Mouse (Mus musculus): ENCODE measurements around the gene Adamts7.
A peak's percentile ranks its signal among the peaks of the same experiment; 100 is the strongest.

The Adamts7 gene

GRCm38 (mm10) chr9:90179409-90179808, 16.5 kb downstream of the Adamts7 start:
- no peak for TF ChIP-seq GATA4 (IDR thresholded peaks at IDR 0.05; ENCODE audit: insufficient replicate concordance, low read length)

DNA sequence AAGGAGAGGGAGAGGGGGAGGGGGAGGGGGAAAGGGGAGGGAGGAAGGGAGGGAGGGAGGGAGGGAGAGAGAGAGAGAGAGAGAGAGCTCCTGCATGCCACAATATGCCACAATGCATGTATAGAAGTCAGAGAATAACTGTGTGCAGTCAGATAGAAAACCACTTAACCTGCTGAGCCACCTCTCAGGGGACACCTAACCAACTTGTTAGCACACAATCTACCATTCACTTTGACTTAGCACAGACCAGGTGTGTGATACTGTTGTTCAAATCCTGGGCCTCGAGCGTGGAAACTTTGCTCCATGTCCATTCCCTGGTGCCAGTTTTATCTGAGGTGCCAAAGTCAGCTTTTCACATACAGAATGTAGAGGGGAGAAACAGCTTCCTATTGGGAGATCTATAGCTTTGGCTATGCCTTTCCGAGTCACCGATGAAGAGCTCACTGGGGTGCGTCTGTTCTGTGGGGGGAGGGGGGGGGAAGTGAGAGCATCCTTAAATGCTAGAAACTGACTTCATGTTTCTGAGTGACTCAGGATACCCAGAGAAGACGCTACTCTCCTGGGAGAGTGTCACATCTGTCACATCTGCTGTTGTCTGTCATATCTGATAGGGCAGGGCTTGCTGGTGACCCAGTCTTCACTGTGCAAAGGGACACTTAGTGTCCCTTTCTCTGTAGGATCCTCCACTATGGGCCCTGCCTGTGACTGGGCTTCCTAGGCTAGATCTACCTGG, 19.0 kb downstream of the Adamts7 start:
- no peak for TF ChIP-seq GATA4 (IDR thresholded peaks at IDR 0.05; ENCODE audit: insufficient replicate concordance, low read length)

DNA sequence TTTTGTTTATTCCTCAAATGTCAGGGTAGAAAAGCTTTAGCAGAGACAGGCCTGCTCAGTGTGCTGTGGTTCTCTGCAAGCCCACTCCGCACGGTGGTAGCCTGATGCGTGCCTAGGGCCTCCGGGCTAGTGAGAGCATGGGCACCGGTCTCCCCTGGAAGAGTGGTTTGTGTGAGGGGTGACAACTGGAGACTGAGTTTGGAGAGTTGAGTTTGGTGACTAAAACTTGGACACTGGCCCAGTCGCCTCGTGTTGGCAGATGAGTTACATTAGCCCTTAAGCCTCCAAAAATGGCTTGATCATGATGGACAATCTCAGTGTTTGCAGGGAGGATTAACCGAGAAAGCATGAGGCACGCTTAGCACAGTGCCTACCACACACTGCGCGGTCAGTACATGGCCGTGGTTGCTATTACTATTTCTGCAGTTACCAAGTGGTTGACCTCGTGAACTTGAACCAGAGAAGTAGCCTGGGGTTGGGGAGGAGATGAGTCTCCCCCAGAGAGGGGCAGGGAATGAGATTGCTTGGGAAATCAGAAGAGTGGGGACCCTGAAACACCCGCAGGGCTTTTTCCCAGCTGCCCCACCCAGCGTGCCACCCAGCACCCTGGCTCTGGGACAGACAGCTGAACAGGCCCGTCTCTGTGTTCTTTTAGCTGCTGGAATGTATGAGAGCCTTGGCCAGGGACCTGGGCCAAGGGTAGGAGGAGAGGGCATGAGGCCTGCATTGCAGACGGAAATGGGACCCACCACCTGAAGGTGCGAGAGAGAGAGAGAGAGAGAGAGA, 20.0 kb downstream of the Adamts7 start:
- no peak for TF ChIP-seq GATA4 (IDR thresholded peaks at IDR 0.05; ENCODE audit: insufficient replicate concordance, low read length)

DNA sequence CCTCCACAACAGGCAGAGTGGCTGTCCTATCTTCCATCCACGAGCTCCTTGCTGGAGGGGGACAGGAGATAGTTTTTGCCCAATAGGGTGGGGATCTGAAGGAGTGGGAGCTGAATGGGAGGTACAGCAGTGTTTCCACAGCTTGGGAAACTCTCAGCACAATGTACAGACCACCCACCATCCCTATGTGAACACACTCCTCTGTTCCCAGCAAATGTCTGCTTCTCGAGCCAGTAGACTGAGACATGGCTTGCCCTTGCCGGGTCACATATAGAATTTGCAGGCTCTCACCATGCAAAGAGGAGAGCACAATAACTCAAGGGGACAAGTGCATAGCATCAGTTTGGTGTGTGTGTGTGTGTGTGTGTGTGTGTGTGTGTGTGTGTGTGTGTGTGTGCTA, 20.7 kb downstream of the Adamts7 start:
- no peak for TF ChIP-seq GATA4 (IDR thresholded peaks at IDR 0.05; ENCODE audit: insufficient replicate concordance, low read length)

DNA sequence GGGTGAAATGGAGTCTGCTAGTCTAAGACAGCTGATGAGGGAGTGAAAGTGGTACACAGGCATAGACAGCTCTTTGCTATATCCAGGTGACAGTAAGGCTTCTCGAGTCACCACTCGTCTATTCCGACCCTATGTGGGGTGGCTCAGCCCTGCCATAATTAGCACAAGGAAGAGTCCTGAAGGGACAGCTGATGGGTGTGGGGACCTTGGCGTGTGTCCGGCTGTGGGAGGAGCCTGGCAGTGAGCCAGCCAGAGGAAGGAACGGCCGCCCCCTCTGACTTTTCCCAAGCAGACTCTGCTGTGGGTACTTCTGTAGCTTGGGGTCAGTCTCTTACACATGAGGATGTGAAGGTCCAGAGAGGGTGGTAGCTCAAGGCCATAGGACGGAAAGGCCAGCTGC, 21.2 kb downstream of the Adamts7 start:
- no peak for TF ChIP-seq GATA4 (IDR thresholded peaks at IDR 0.05; ENCODE audit: insufficient replicate concordance, low read length)

DNA sequence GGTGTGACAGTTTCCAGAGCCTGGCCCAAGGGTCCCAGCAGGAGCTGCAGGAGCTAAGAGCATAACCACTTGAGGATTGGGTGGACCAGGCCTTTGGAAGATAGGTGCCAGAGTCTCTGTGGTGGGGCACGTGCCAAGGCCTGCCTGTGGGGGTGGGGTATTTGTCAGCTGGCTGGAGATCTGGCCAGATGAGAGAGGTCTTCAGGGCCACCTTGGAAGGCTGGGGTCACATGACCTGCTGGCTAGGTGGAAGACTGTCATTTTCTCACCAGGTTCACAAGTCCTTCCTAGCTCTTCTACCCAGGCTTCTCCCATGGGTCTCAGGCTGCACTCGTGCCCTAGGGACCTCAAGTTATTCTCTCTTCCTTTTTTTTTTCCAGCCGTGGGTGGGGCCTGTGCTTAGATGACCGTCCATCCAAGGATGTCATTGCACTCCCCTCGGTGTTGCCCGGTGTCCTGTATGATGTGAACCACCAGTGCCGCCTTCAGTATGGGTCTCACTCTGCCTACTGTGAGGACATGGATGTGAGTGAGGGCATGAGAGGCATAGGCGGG, 22.6 kb downstream of the Adamts7 start:
- no peak for TF ChIP-seq GATA4 (IDR thresholded peaks at IDR 0.05; ENCODE audit: insufficient replicate concordance, low read length)

DNA sequence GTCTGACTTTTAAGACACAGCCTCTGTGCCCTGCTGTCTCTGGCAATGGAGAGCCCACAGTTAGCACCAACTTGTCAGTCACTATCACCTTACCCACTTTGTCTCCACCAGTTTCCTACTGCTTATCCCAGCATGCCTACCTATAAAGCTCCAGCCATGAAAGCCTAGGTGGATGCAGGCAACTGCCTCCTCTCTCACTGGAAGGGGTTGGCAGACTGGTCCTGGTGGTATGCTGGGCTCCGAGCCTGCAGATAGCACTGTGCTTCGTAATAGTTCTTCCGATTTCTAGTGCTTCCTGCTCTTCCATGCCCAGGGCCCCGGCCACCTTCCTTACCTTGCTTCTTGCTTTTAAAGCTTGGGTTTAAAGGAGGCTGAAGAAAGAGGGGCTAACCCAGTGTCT, 26.0 kb downstream of the Adamts7 start:
- no peak for TF ChIP-seq GATA4 (IDR thresholded peaks at IDR 0.05; ENCODE audit: insufficient replicate concordance, low read length)

DNA sequence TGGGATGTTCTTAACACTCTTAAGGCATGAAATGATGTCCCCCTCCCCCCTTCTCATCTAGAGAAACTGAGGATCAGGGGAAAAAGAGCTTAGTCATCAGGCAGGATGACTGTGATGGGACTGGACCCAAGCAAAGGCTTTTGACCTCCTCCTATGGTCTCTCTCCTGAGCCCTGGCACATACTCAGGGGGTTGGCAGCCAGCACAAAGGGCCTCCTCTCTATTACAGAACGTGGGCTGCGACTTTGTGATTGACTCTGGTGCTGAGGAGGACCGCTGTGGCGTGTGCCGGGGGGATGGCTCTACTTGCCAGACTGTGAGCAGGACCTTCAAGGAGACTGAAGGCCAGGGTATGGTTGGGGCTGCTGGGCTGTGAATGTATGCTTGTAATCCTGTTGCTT, 26.5 kb downstream of the Adamts7 start:
- TF ChIP-seq GATA4 (IDR thresholded peaks at IDR 0.05; ENCODE audit: insufficient replicate concordance, low read length) = no peak

DNA sequence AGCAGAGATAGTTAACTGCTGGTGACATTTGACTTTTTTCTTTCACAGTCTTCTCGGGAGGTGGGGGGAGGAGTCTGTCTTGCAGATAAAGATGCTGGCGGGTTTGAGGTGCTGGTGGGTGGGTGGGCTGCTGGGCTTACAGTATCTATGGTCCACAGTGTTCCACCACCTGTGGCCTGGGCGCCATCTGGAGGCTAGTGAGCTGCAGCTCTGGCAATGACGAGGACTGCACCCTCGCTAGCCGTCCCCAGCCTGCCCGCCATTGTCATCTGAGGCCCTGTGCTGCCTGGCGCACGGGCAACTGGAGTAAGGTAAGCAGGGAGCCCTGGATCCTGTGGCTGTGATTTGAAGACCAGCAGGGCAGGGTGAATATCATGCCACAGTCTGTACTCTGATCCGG, 32.1 kb downstream of the Adamts7 start:
- no peak for TF ChIP-seq GATA4 (IDR thresholded peaks at IDR 0.05; ENCODE audit: insufficient replicate concordance, low read length)

DNA sequence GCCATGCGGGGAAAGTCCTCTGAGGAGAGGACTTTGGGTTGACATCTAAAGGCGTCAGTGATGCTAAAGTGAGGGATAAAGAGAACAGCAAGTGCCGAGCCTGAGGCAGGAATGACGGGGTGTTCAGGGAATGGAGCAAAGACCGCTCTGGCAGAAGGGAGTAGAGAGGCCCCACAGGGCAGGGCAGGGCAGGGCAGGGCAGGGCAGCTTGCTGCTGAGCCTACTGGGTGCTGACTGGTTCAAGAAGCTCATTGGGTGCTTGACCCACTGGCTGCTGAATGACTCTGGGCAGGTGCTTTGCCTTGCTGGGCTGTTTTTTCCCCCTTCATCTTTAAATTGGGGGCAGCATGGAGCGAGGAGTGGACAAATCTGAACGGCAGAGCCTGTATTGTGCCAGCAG, 33.4 kb downstream of the Adamts7 start:
- no peak for TF ChIP-seq GATA4 (IDR thresholded peaks at IDR 0.05; ENCODE audit: insufficient replicate concordance, low read length)

- TF ChIP-seq GATA4 (IDR thresholded peaks at IDR 0.05; ENCODE audit: insufficient replicate concordance, low read length) = no peak
Measured at GRCm38 (mm10) chr9:90197116-90197665, 34.3 kb downstream of the Adamts7 start.

DNA sequence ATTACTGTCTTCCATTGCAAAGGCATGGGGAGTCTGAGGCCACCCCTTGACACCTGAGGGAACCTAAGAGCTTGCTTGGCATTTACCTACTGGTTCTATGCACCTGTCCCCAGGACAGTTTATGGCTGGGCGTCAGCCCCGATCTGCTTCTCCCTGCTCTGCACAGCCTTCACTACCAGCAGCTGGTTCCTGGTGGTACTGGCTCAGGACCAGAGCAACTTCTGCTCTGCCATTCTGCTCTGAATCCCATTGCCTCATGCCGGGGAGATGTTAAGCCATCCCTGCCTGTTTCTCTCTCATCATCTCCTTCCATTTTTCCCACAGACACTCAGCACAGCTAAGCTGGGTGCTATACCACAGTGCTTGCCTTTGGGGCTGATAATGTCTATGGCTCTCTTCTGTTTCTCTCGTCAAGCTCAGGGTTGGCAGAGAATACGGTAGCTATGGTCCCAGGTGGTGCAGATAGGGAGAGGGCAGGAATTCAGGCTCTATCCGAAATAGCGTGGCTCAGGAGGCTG, 35.1 kb downstream of the Adamts7 start:
- no peak for TF ChIP-seq GATA4 (IDR thresholded peaks at IDR 0.05; ENCODE audit: insufficient replicate concordance, low read length)

GRCm38 (mm10) chr9:90198531-90199449, 35.9 kb downstream of the Adamts7 start:
- TF ChIP-seq GATA4 (IDR thresholded peaks at IDR 0.05; ENCODE audit: insufficient replicate concordance, low read length) = peak; percentile 77; the same call in 1 of the 2 replicates

- TF ChIP-seq GATA4 (IDR thresholded peaks at IDR 0.05; ENCODE audit: insufficient replicate concordance, low read length) = no peak
Measured at GRCm38 (mm10) chr9:90199611-90200010, 36.7 kb downstream of the Adamts7 start.

GRCm38 (mm10) chr9:90200501-90200900, 37.6 kb downstream of the Adamts7 start:
- no peak for TF ChIP-seq GATA4 (IDR thresholded peaks at IDR 0.05; ENCODE audit: insufficient replicate concordance, low read length)
